Mouse (Mus musculus): ENCODE measurements at regions not wholly inside any gene's neighbourhood (a gene's known extent, or its start where the extent isn't known, plus 50 kb on each side); places are given as distances from the start of the nearest gene placed in this dataset.

DNA sequence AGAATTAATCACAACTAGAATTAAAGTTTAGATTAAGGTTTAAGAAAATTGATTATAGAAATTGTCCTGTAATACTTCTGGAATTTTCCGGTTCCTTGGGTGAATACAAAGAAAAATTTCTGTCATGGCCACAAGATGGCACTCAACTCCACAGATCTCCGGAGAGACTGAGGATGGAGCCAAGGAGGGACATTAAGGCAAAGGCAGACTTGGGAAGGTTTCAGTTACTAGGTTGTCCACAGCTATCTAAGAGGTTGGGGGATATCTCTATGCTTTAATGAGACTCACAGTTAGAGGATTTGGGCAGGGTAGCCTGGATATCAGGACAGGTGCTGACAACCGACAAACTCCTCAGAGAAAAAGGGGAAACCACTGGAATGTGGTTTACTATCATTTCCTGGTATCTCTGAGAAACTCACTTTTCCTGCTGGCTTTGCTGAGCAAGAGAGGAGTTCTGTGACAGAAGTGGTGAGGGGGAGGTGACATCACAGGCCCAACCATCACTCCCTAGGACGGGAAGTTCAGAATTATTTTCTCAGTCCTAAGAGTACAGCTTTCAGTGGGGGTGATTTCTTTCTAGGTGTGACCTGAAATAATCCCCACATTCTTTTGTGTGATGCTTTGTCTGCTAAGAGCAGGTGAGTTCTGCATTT, 56.0 kb upstream of the 2210010C04Rik start:
- H3K27ac ChIP-seq (ENCODE audit: control insufficient read depth, low read depth, low read length): no peak overlapping the region
- H3K79me2 ChIP-seq (ENCODE audit: control insufficient read depth, insufficient read depth, low read length, poor library complexity): no peaks in the 10 kb centered on the region
- H3K4me1 ChIP-seq (ENCODE audit: control insufficient read depth in 1 of 2, insufficient read depth in 2 of 2, low read length in 2 of 2): no peaks in the 10 kb centered on the region
- H3K27me3 ChIP-seq (ENCODE audit: control insufficient read depth in 1 of 2, insufficient read depth in 2 of 2, low read length in 2 of 2): no peaks in the 10 kb centered on the region
- no peak overlapping the region for H3K4me3 ChIP-seq (ENCODE audit: control insufficient read depth in 1 of 2, insufficient read depth in 1 of 2, low read depth in 2 of 2, low read length in 2 of 2)
- TF ChIP-seq SMC3 (IDR thresholded peaks at IDR 0.05; ENCODE audit: low read depth, low read length) (peak; percentile 7; the same call in 1 of the 2 replicates), RAD21 (IDR thresholded peaks at IDR 0.05; ENCODE audit: low read depth, low read length) (peak; percentile 12), NELFE (IDR thresholded peaks at IDR 0.05; ENCODE audit: low read depth, low read length) (no peak), CTCF (IDR thresholded peaks at IDR 0.05 in 2 of 3, conservative IDR thresholded peaks at IDR 0.05 in 1 of 3; ENCODE audit: control insufficient read depth in 1 of 3, insufficient read depth in 1 of 3, low read depth in 2 of 3, low read length in 3 of 3, poor library complexity in 1 of 3, severe bottlenecking in 1 of 3) (peak in 2 of 3 experiments; percentile 19 to 37; a peak in 2 of 6 replicates), RCOR1 (IDR thresholded peaks at IDR 0.05; ENCODE audit: low read depth, low read length) (no peak)
- no peak overlapping the region for H3K9ac ChIP-seq (ENCODE audit: control insufficient read depth, low read depth, low read length, poor library complexity, severe bottlenecking)
- no peaks in the 10 kb centered on the region for H3K36me3 ChIP-seq (ENCODE audit: control insufficient read depth in 1 of 2, insufficient read depth in 2 of 2, low read length in 2 of 2)
- DNase-seq (ENCODE audit: low read depth, low spot score): peak; percentile 6
- no peaks in the 10 kb centered on the region for H3K9me3 ChIP-seq (replicated peaks; ENCODE audit: insufficient read depth, low read length)
